Mouse (Mus musculus) leukemia stem cell, adult 10-12 weeks (primary cell): ENCODE data around the gene Terb2. TPM values are rescaled to one million over a fixed set of nuclear protein-coding genes. Genes with fewer than 3 reads are reported as not detected.

Experiments
- polyA plus RNA-seq: library from polyadenylated mRNA; stranded (reverse); fragments of >175 nt; gene quantifications from 2 replicates; pipeline ENCODE4 v1.2.3, GENCODE M21; 2012; ENCODE audit warnings: low replicate concordance

The Terb2 gene
- not detected in 2 replicates for polyA plus RNA-seq

GRCm38 (mm10) chr2:122186106-122186505 is at the start of gene Terb2, which contains the start of gene Patl2:
Gene Terb2, plus strand, starts transcription at chr2:122186272.
Gene Patl2, minus strand, starts transcription at chr2:122186189.

GRCm38 (mm10) chr2:122147508-122148241 is 38.4 kb upstream of the Terb2 start, which contains the start of gene B2m:
Gene B2m, plus strand, starts transcription at chr2:122147686.

GRCm38 (mm10) chr2:122160680-122161079 is 25.4 kb upstream of the Terb2 start, which contains the start of gene Trim69:
Gene Trim69, plus strand, starts transcription at chr2:122160700.

GRCm38 (mm10) chr2:122234611-122235288 is 48.7 kb downstream of the Terb2 start, which contains the start of gene Sord:
Gene Sord, plus strand, starts transcription at chr2:122234749.

Other genes starting within 250 kb of the Terb2 start
- 2.5 and 4.1 TPM in 2 replicates for gene Ctdspl2, start 230.3 kb upstream of the Terb2 start, polyA plus RNA-seq
- gene Mageb3, start 230.2 kb upstream of the Terb2 start, polyA plus RNA-seq, result 0.26 TPM in 1 of 2 replicates, not detected in the other
- 75.5 and 106 TPM in 2 replicates for gene Eif3j1, start 157.7 kb upstream of the Terb2 start, polyA plus RNA-seq
- 0.95 and 1.5 TPM in 2 replicates for gene Spg11, start 67.9 kb upstream of the Terb2 start, polyA plus RNA-seq
- 35.5 and 49.1 TPM in 2 replicates for gene B2m, start 38.6 kb upstream of the Terb2 start, polyA plus RNA-seq
- gene Trim69, start 25.6 kb upstream of the Terb2 start, polyA plus RNA-seq, result 0.10 TPM in 1 of 2 replicates, not detected in the other
- gene Patl2, start 83 bp upstream of the Terb2 start, polyA plus RNA-seq, result 0.07 TPM in 1 of 2 replicates, not detected in the other
- 4.3 and 4.7 TPM in 2 replicates for gene Sord, start 48.5 kb downstream of the Terb2 start, polyA plus RNA-seq
- gene Duox2, start 112.2 kb downstream of the Terb2 start, polyA plus RNA-seq, result not detected in 2 replicates
- not detected in 2 replicates for gene Duoxa2, start 112.6 kb downstream of the Terb2 start, polyA plus RNA-seq
- not detected in 2 replicates for gene Duoxa1, start 127.5 kb downstream of the Terb2 start, polyA plus RNA-seq
- gene Duox1, start 129.4 kb downstream of the Terb2 start, polyA plus RNA-seq, result not detected in 2 replicates
- gene Shf, start 182.9 kb downstream of the Terb2 start, polyA plus RNA-seq, result 15.5 and 30.8 TPM in 2 replicates
- 0.11 and 0.17 TPM in 2 replicates for gene Slc28a2, start 240.2 kb downstream of the Terb2 start, polyA plus RNA-seq